Mouse (Mus musculus) liver, adult 2 months (tissue): Measurements from ENCODE around the gene Fxyd7. TPM values are rescaled to one million over a fixed set of nuclear protein-coding genes. Genes with fewer than 3 reads are reported as not detected.

Source experiments
- DNase-seq: peaks from one replicate; pipeline ENCODE4 v3.0.0-alpha.2; 2011; ENCODE audit warnings: low read depth, low spot score; ENCODE audit errors: extremely low read depth
- H3K27ac ChIP-seq: fragments of 200-500 bp; replicated peaks from 2 replicates; pipeline ENCODE4 v1.5.1; 2012; ENCODE audit warnings: low read depth, mild to moderate bottlenecking, control low read depth, inconsistent platforms, low read length; ENCODE audit not compliant: insufficient read depth
- H3K27me3 ChIP-seq: fragments of 200-500 bp; 2 replicates; pipeline ENCODE4 v1.6.1; 2012; ENCODE audit warnings: mild to moderate bottlenecking, moderate library complexity, low read length, inconsistent platforms; ENCODE audit not compliant: control insufficient read depth, insufficient read depth
- H3K36me3 ChIP-seq: fragments of 200-500 bp; 2 replicates; pipeline ENCODE4 v1.6.1; 2012; ENCODE audit warnings: low read length, inconsistent platforms; ENCODE audit not compliant: control insufficient read depth, insufficient read depth
- H3K4me1 ChIP-seq: fragments of 200-500 bp; 2 replicates; pipeline ENCODE4 v1.6.1; 2011; ENCODE audit warnings: low read length; ENCODE audit not compliant: control insufficient read depth, insufficient read depth
- H3K4me3 ChIP-seq: fragments of 200-500 bp; 2 replicates; pipeline ENCODE4 v1.5.1; 2011; ENCODE audit warnings: low read depth, mild to moderate bottlenecking, control low read depth, low read length, moderate library complexity; ENCODE audit not compliant: insufficient read depth
- H3K79me2 ChIP-seq: fragments of 200-500 bp; 2 replicates; pipeline ENCODE4 v1.6.1; 2012; ENCODE audit warnings: inconsistent platforms, mild to moderate bottlenecking, low read length, moderate library complexity; ENCODE audit not compliant: control insufficient read depth, insufficient read depth
- H3K9ac ChIP-seq: fragments of 200-500 bp; 2 replicates; pipeline ENCODE4 v1.6.1; 2012; ENCODE audit warnings: low read depth, mild to moderate bottlenecking, control low read depth, inconsistent platforms, low read length
- CTCF ChIP-seq: fragments of 200-500 bp; IDR thresholded peaks from 2 replicates; pipeline ENCODE4 v1.5.1; 2011; ENCODE audit warnings: low read depth, low read length, control low read depth
- POLR2A ChIP-seq: fragments of 200-500 bp; IDR thresholded peaks from 2 replicates; pipeline ENCODE4 v1.6.1; 2011; ENCODE audit warnings: low read length, control low read depth; ENCODE audit not compliant: insufficient read depth; ENCODE audit errors: extremely low read depth
- WGBS: fragments of 180-500 bp; shearing (Covaris S2); methylation state at CpG from one replicate; pipeline ENCODE4 v1.1.7; 2018; 5-methylcytosine and 5-hydroxymethylcytosine counted together
- polyA plus RNA-seq: library from polyadenylated mRNA; depleted of rRNA; stranded (reverse); fragments of >200 nt; gene quantifications from 2 replicates; pipeline ENCODE4 v1.2.3, GENCODE M21; 2012
- total RNA-seq: library from RNA; depleted of rRNA; stranded (reverse); fragments of >200 nt; gene quantifications from 2 replicates; pipeline ENCODE4 v1.2.3, GENCODE M21; 2014

Fxyd7 gene
- total and polyA plus RNA-seq, 2 experiments: 0.92 TPM; not detected in 1

DNA sequence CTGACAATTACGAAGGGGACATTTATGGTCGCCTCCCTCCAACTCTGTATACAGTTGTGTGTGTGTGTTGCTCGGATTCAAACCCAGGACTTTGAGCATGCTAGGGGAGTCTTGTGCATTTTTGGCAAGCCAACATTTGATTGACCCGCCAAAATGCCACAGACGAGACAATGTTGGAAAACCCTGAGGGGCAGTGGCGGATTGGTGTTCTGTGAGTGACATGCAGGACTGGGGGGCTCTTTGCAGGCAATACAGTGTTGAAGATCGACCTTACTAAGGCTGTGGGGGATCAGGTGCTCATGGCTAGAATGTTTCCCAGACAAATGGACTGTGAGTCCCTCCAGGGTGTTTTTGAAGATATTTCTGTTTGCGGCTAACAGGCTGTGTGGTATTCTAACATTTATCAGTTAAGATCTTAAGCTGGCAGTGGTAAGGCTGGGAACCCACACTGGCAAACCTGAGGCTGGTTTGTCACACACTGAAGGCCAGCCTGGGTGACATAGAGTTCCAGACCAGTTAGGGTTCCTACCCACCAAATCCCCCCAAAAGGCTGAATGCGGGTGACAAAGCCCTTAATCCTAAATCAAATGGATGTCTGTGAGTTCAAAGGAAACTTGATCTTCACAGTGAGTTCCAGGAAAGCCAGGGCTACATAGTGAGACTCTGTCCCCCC lies 45.8 kb upstream of the Fxyd7 start:
- Histone ChIP-seq H3K27ac (no peak overlapping the region), H3K36me3 (peaks cover 23% of the 10 kb centered on the region), H3K9ac (no peak overlapping the region), H3K79me2 (no peaks in the 10 kb centered on the region), H3K4me1 (0 out of 2 replicates have a peak, but pooled peaks cover 1% of the 10 kb centered on the region), H3K4me3 (no peak overlapping the region), H3K27me3 (no peaks in the 10 kb centered on the region)
- TF ChIP-seq CTCF: no peak
- no peak for TF ChIP-seq POLR2A
- 87% methylated on average over 9 of the region's 9 CpGs for WGBS
- no peak for DNase-seq

DNA sequence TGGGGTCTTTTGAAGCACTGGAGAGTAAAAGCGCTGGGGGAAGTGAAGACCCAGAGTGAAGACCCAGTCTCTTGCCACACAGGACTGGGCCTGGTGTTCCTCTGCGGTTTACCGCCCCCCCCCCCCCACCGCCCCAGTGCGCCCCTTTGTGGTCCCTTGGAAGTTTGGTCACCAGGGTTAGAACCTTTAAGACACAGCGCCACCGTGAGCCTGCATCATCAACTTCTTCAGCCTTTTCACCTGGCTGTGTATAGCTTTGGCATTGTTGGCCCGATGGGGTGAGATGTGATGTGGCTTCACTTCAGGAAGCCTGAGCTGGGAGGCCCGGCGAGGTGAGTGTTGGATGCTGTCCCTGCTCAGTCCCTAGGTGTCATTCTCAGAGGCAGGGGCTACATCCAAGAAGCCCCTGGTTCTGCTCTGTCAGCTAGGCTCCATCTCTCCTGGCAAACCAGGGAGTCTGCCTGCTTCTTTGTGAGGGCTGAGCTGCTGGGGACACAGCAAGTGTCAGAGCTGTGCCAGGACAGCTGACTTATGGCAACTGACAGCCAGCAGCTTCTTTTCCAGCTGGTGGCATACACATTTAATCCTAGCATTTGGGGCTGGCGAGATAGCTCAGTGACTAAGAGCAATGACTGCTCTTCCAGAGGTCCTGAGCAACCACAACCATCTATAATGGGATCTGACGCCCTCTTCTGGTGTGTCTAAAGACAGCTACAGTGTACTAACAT lies 43.7 kb upstream of the Fxyd7 start:
- TF ChIP-seq CTCF (peak; percentile 28), POLR2A (no peak)
- WGBS: 47% methylated on average over 12 of the region's 12 CpGs
- Histone ChIP-seq H3K9ac (no peak overlapping the region), H3K27me3 (no peaks in the 10 kb centered on the region), H3K27ac (no peak overlapping the region), H3K36me3 (peaks cover 7% of the 10 kb centered on the region; the same call in 1 of the 2 replicates), H3K79me2 (no peaks in the 10 kb centered on the region), H3K4me3 (no peak overlapping the region), H3K4me1 (0 out of 2 replicates have a peak, but pooled peaks cover 1% of the 10 kb centered on the region)
- no peak for DNase-seq

- H3K27ac ChIP-seq: no peak overlapping the region
These were observed 38.5 kb upstream of the Fxyd7 start for GRCm38 (mm10) chr7:31089721-31090120.

DNA sequence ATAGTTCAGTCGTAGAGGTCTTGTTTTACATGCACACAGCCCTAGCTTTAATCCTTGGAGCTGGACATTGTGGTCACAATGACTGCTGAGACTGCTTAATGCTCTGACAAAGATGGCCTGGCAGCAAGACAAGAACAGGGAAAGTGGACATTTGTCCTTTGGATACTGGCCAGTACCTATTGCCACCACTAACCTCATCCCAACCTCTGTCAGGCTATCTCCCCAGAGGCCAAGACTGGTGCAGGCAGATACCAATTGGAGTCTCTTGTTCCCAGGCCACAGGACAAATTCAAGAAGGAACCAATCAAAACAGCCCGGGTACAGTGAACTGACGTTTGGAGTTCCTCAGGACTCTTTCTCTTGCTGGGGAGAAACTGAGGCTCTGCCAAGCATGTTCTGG lies 36.9 kb upstream of the Fxyd7 start:
- no peaks in the 10 kb centered on the region for H3K36me3 ChIP-seq
- H3K4me3 ChIP-seq: no peak overlapping the region
- H3K9ac ChIP-seq: no peak overlapping the region
- peak overlapping the region; percentile 5; the same call in 1 of the 2 replicates for H3K27ac ChIP-seq
- TF ChIP-seq POLR2A (no peak), CTCF (no peak)
- peak; percentile 94 for DNase-seq
- H3K27me3 ChIP-seq: no peaks in the 10 kb centered on the region
- peaks cover 26% of the 10 kb centered on the region for H3K4me1 ChIP-seq
- H3K79me2 ChIP-seq: no peaks in the 10 kb centered on the region
- 26% methylated on average over 3 of the region's 3 CpGs for WGBS

More at GRCm38 (mm10) chr7:31089721-31090120, 38.5 kb upstream of the Fxyd7 start:
- TF ChIP-seq POLR2A: no peak
- no peak for TF ChIP-seq CTCF
- no peaks in the 10 kb centered on the region for H3K79me2 ChIP-seq
- no peak overlapping the region for H3K4me3 ChIP-seq
- no peak for DNase-seq
- H3K36me3 ChIP-seq: no peaks in the 10 kb centered on the region
- 88% methylated on average over 2 of the region's 2 CpGs for WGBS
- H3K4me1 ChIP-seq: peaks cover 15% of the 10 kb centered on the region
- H3K27me3 ChIP-seq: no peaks in the 10 kb centered on the region
- H3K9ac ChIP-seq: no peak overlapping the region

- H3K27ac ChIP-seq: no peak overlapping the region
- H3K27me3 ChIP-seq: no peaks in the 10 kb centered on the region
- H3K36me3 ChIP-seq: no peaks in the 10 kb centered on the region
- no peak for DNase-seq
- TF ChIP-seq POLR2A: no peak
- no peak for TF ChIP-seq CTCF
- 62% methylated on average over 2 of the region's 2 CpGs for WGBS
- H3K79me2 ChIP-seq: no peaks in the 10 kb centered on the region
- H3K4me1 ChIP-seq: peaks cover 30% of the 10 kb centered on the region
- H3K4me3 ChIP-seq: no peak overlapping the region
- H3K9ac ChIP-seq: no peak overlapping the region
These were observed 36.0 kb upstream of the Fxyd7 start for GRCm38 (mm10) chr7:31087262-31087661.

DNA sequence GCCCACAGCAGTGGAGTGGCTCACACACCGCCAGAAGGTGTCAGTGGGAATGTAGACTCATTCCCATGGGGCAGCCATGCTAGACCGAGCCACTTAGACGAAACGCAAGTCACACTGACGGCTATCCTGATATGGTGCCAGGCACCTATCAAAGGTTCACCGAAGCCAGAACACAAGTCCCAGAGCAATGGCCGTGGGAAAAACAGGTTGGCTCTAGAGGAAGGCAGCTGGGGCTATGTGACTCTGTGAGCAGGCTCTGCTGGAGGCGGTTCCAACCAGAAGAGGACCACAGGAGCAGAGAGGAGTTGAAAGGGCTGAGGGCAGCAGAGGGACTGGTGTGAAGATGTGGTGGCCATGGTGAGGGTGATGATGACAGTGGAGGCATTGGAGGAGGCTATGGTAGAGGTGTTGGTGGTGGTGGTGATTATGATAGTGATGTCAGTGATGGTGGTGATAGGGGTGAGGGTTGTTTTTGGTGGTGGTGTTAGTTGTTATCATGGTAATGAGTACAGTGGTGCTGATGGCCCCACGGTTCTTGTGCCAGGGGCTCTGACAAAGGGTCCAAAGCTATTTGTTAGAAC lies 35.0 kb upstream of the Fxyd7 start:
- no peak for TF ChIP-seq CTCF
- no peak for TF ChIP-seq POLR2A
- peaks cover 30% of the 10 kb centered on the region for H3K4me1 ChIP-seq
- WGBS: 96% methylated on average over 9 of the region's 9 CpGs
- H3K36me3 ChIP-seq: no peaks in the 10 kb centered on the region
- no peak overlapping the region for H3K27ac ChIP-seq
- H3K27me3 ChIP-seq: no peaks in the 10 kb centered on the region
- no peak overlapping the region for H3K9ac ChIP-seq
- no peaks in the 10 kb centered on the region for H3K79me2 ChIP-seq
- DNase-seq: no peak
- no peak overlapping the region for H3K4me3 ChIP-seq
